Mouse (Mus musculus): ENCODE measurements around the gene Tacc2.

The Tacc2 gene

GRCm38 (mm10) chr7:130690869-130691268 is 113.6 kb downstream of the Tacc2 start:
- no peak for DNase-seq (ENCODE audit: low read depth)

DNA sequence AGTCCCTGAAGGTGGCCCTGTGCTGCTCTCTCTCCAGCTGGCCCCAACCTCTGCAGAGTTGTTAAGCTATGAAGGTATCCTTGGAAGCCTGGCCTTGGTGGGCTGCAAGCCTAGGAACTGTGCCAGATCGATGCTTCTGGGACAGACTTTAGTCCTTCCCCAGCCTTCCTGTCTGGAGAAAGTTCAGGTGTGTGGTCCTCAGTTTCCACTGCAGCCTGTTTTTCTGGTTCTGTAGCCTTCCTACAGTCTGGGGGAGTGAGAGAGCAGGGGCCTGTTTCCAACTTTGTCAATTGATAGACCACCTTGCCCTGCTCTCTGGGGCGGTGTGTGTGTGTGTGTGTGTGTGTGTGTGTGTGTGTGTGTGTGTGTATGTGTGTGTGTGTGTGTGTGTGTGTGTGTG is 114.7 kb downstream of the Tacc2 start:
- no peak for DNase-seq (ENCODE audit: low read depth)

DNA sequence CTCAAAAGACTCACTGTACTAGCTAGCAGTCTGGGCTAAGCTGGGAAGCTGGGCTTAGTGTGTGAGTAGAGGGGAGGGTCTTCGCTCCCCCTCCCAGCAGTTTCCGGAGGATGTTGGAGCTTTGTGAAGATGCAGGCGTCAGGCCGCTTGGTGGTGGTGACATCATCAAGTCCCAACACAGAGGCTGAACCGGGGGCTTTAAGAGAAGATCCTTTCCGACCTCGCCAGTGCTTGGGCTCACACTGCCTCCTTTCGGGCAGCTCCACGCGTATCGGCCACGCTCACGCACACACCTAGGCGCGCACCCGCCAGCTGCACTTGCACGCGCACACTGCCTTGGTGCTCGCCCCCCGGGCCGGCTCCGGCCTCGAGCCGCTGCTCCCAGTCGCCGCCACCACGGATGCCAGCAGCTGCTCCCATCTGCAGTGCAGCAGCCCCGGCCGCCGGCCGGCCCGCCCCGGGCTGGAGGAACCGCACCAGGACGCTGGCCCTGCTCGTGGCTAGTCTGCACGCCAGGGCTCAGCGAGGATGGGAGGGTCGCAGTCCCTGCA is 115.2 kb downstream of the Tacc2 start:
- no peak for DNase-seq (ENCODE audit: low read depth)

DNA sequence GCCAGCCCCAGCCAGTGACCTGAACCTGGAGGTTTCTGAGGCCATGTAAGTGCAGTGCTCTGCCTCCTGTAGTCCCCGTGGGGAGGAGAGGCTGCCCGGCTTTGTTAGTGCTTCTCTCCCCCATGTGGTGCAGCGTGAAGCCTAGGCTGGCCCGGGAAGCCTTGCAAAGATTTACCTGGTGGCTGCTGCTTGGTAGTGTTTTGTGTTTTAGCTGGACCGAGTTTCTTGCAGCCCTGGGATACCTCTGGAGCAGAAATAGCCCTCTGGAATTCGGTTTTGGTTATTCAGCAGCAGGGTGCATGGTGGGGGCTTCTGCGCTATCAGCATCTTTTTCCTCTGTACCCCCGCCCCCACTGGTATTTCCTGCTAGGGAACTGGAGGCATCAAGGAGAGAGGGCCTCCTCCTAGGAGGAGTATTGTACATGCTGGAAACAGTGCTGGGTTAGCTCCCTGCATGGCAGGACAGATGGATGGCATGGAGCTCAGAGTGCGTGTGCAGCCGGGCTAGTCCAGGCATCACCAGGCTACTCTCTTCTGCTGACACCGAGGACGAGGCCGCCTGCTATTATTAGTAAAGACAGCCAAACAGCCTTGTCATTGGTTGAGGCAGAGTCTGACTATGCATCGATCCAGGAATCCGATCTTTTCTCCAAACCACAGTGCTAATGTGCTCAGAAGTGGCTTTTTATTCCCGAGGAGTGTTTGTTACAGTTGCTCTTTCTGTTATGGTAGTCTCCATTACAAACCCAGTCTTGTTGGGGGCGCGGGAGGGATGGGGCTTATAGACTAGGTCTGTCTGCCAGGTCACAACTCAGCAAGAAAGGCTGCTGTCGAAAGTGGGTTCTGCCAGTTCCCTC is 115.9 kb downstream of the Tacc2 start:
- no peak for DNase-seq (ENCODE audit: low read depth)

- DNase-seq (ENCODE audit: low read depth) = no peak
Observed at GRCm38 (mm10) chr7:130693800-130694193, 116.6 kb downstream of the Tacc2 start.

GRCm38 (mm10) chr7:130695669-130696338 is 118.6 kb downstream of the Tacc2 start:
- DNase-seq (ENCODE audit: low read depth) = no peak

DNA sequence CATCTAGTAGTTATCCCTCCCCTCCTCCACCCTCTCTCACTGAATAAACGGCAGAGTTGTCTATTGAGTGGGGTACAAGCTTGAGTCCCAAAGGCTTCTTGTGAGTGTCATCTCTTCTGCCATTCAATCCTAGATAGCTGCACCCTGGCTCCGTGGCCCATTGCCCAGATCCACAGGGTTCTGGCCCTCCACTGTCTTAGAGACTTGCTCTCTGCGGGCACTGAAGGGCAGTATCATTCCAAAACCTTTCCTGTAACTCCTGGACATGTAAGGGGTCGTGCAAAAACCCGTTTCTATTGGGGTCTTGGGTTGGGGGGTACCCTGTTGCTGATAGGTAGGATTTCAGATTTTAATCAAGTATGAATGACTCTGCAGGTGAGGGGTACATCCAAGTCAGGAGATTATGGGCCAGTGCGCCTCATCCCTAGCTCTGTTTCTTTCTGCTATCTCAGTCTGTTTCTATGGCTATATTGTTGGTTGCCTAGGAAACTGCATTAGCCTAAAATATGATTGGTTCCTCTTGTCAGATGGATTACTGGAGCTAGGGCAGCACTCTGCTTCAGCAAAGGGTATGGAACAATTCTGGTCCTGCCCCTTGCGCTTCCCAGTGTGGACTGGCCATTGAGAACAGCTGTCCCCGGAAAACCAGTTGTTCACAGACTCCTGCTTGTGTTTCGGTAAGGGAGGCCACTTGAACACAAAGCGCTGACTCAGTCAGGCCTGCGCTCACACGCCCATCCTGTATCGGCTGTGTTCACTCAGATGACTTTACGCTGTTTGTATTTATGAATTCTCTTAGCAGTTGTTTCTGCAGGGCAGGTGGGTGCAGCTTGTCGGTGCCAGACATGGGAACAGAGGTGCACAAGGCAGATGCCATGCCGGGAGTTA is 119.4 kb downstream of the Tacc2 start:
- DNase-seq (ENCODE audit: low read depth) = no peak

DNA sequence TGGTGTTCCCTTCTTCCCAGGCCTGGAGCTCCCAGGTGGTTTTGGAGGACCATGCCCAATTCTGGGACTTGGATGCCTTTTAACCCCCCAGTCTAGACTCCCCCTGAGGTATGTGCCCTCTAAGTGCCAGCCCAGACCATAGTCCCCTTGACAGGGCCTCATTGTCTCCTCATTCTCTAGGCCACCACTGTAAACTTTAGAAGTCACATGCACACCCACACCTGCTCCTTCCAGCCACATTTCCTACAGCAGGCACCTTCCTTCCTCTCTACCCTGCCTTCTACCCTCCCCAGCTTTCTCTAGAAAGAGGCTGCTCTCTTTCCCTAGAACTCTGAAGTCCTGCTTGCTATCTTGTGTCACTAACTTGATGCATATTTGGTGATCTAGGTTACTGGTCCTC is 121.2 kb downstream of the Tacc2 start:
- no peak for DNase-seq (ENCODE audit: low read depth)

GRCm38 (mm10) chr7:130701336-130701735 is 124.1 kb downstream of the Tacc2 start:
- DNase-seq (ENCODE audit: low read depth) = no peak

DNA sequence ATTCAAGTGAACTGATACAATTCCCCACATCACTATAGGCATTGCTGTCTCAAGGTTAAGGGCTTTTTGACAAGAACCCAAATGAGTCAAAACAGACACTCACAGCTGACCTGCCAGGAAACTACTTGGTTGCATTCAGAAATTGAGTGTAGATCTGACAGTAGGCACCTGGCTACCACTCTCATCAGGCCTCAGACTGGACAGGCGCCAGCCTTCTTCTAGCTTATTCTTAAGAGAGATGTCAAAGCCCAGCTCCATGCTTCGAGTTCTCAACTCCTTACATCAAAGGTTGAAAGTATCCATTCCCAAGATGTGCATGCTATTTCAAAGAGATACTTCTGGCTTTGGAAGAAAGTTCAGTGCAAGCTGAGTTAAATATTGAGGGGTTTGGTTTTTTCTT is 128.0 kb downstream of the Tacc2 start:
- no peak for DNase-seq (ENCODE audit: low read depth)

DNA sequence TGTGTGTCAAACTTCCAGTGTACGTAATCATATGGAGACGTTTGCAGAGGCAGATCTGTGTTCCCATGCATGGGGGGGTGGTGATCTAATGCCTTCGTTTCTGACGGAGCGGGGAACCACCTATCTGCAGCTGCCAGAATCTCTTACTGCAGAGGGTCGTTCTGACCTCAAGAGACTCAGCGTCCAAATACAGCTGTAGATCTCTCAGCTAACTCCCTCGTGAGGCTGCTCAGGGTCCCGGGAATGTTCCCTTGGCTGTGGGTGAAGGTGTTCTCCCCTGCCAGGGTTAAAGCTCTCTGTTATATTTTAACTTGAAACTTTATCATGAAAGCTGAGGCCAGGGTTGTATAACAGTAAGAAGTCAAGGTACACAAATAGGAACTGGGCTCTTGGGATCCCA is 131.7 kb downstream of the Tacc2 start:
- no peak for DNase-seq (ENCODE audit: low read depth)

DNA sequence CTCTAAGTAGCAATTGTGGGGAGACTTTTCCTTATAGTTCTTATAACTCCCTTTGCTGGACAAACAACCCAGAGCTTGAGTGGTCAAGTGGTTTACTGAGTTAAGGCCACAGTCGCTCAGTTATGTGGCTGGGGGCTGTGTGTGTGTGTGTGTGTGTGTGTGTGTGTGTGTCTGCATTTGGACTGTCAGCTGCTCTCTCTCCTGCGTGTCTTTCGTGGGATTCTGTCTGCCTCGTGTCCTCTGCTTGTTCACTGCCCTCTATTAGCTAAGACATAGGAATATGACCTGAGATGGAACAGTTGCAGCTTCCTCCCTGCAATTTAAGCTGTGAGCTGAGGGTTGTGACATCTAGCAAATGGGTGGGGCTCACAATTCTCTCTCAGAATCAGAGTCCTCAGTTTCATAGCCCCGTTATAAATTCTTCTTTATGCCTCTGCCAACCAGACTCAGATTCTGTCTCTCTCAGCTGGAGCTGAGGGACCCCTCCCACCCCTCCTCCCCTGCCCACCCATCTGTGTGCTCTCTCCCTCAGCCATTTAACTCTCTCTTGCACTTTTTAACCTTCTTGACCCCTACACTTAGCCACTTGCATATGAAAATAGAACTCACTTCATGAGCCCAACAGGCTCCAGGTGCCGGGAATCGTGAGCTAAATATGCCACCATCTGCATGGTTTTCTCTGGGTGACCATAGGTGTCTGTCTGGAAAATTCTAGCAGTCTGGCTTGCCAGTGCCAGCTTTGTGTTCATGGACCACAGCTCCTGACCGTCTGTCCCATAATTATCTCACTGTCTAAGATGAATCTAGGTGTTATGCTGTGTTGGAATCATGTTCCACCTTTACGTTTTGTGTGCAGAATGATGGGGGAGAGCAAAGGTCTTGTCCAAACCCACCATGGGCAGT is 132.4 kb downstream of the Tacc2 start:
- peak; percentile 1 for DNase-seq (ENCODE audit: low read depth)

DNA sequence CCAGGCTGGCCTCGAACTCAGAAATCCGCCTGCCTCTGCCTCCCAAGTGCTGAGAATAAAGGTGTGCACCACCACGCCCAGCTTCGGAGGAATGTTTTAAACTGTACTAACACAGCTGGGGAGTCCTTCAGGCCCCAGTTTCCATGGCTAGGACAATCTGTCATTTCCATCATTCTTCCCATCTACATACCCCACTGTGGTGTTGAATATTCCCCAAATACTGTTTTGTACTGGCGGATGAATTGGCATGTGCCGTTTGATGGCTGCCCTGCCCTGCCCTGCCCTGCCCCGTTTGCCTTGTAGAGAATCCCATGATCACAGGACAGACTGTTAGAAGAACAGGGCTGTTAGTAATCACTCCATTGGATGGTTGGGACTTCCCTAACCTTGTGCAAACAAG is 134.6 kb downstream of the Tacc2 start:
- no peak for DNase-seq (ENCODE audit: low read depth)

DNA sequence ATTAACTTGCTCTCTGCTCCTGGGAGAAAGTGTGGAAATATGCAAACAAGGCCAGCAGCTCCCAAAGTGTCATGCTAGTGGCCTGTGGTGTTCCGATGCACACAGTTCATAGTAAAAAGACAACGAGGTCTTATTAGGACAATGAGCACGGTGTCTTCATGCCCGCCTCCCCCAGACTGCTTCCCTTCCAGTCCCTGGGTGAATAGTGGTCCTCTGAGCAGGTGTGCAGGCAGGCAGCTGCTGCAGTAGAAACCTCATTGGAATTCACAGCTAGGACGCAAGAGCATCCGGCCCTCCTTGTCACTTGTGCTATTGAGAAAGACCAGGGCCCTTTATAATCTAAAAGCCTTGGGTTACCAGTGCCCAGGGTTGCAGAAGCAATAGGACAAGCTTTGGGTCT is 136.1 kb downstream of the Tacc2 start:
- no peak for DNase-seq (ENCODE audit: low read depth)

GRCm38 (mm10) chr7:130715467-130715866 is 138.2 kb downstream of the Tacc2 start:
- no peak for DNase-seq (ENCODE audit: low read depth)

DNA sequence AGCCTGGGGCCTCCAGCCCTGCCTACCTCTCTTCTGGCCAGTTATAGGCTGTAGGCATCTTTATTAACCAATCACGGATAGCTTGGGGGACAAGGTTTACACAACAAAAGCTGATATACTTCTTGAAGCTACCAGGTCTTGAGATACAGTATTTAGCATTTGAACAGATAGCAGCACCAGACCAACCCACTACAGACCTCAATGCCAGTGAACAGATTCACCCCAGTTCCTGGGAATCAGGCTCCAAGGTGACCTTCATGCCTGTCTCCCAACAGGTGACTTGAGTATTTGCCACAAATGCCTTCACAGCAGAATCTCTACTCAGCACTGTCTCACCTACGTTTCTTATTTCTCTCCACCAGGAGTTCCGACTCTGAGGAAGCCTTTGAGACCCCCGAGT is 139.1 kb downstream of the Tacc2 start:
- DNase-seq (ENCODE audit: low read depth) = no peak

- DNase-seq (ENCODE audit: low read depth) = no peak
Observed at GRCm38 (mm10) chr7:130716989-130717388, 139.8 kb downstream of the Tacc2 start.

GRCm38 (mm10) chr7:130719931-130720598 is 142.8 kb downstream of the Tacc2 start:
- no peak for DNase-seq (ENCODE audit: low read depth)

- DNase-seq (ENCODE audit: low read depth) = no peak
Observed at GRCm38 (mm10) chr7:130720646-130721335, 143.6 kb downstream of the Tacc2 start.

GRCm38 (mm10) chr7:130726185-130726584 is 148.9 kb downstream of the Tacc2 start:
- no peak for DNase-seq (ENCODE audit: low read depth)
